Mouse (Mus musculus) olfactory bulb, adult 2 months (tissue): ENCODE data around the gene Edaradd.

Experiments
- CTCF ChIP-seq: fragments of 200-500 bp; IDR thresholded peaks from 2 replicates; pipeline ENCODE4 v1.5.1; 2012; ENCODE audit warnings: low read depth, mild to moderate bottlenecking, low read length, moderate library complexity; ENCODE audit not compliant: insufficient read depth
- POLR2A ChIP-seq: fragments of 200-500 bp; IDR thresholded peaks from 2 replicates; pipeline ENCODE4 v1.6.1; 2012; ENCODE audit warnings: mild to moderate bottlenecking, low read depth, low read length, moderate library complexity; ENCODE audit not compliant: insufficient read depth

DNA sequence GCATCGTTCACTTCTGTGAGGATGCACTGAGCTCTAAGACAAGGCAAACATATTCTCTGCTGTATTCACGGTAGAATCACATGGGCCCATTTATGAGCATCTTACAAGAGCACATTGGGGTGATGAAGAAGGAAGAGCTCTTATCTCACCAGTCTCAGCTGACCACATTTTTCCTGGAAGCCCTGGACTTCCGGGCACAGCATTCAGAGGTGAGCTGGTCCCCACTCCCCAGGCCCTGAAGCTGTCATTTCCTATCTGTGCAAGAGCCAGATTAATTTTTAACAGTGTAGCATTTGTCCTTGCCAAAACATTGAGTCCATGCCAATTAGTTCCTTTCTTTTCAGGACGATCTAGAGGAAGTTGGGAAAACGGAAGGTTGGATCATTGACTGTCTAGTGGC lies 86.4 kb downstream of the Edaradd start:
- TF ChIP-seq CTCF = no peak
- TF ChIP-seq POLR2A = no peak
